Mouse (Mus musculus) limb, embryonic 13.5 days (tissue): ENCODE data around the gene Lpcat3. TPM values are rescaled to one million over a fixed set of nuclear protein-coding genes. Genes with fewer than 3 reads are reported as not detected.
"Not testable (repeated sequence)": the region's sequence is repeated elsewhere in the genome, so short reads cannot be mapped to it uniquely, and the experiment has no call there.

ENCODE experiments used
- ATAC-seq: fragments of 200-750 bp; cut with Nextera tagmentation; 2 replicates; pipeline ENCODE4 v1.8.0; 2017; ENCODE audit warnings: low read depth, moderate number of reproducible peaks, moderate TSS enrichment; ENCODE audit not compliant: low FRiP score
- H3K27ac ChIP-seq: fragments of 300-500 bp; sonication (generic); 2 replicates; pipeline ENCODE4 v1.5.1; 2015; ENCODE audit warnings: inconsistent platforms, mild to moderate bottlenecking, moderate library complexity
- H3K27me3 ChIP-seq: fragments of 300-500 bp; sonication (generic); 2 replicates; pipeline ENCODE4 v1.6.1; 2015; ENCODE audit warnings: mild to moderate bottlenecking, inconsistent platforms
- H3K36me3 ChIP-seq: fragments of 300-500 bp; sonication (generic); 2 replicates; pipeline ENCODE4 v1.6.1; 2015; ENCODE audit warnings: inconsistent platforms, mild to moderate bottlenecking, moderate library complexity
- H3K4me1 ChIP-seq: fragments of 300-500 bp; sonication (generic); 2 replicates; pipeline ENCODE4 v1.6.1; 2015; ENCODE audit warnings: inconsistent platforms
- H3K4me2 ChIP-seq: fragments of 300-500 bp; sonication (generic); replicated peaks from 2 replicates; pipeline ENCODE4 v1.6.1; 2015; ENCODE audit warnings: inconsistent platforms, mild to moderate bottlenecking, moderate library complexity
- H3K4me3 ChIP-seq: fragments of 300-500 bp; sonication (generic); 2 replicates; pipeline ENCODE4 v1.5.1; 2015; ENCODE audit warnings: moderate library complexity, mild to moderate bottlenecking, inconsistent platforms
- H3K9ac ChIP-seq: fragments of 300-500 bp; sonication (generic); 2 replicates; pipeline ENCODE4 v1.6.1; 2015; ENCODE audit warnings: mild to moderate bottlenecking, inconsistent platforms
- H3K9me3 ChIP-seq: fragments of 300-500 bp; sonication (generic); 2 replicates; pipeline ENCODE4 v1.6.1; 2016; ENCODE audit warnings: inconsistent platforms
- WGBS: fragments of 180-500 bp; shearing (Covaris S2); methylation state at CpG from one replicate; pipeline ENCODE4 v1.1.7; 2015; 5-methylcytosine and 5-hydroxymethylcytosine counted together
- polyA plus RNA-seq: library from polyadenylated mRNA; unstranded; fragments of >200 nt; fragmentation: Nextera tagmentation; extraction: Ambion mirVana; gene quantifications from 2 replicates; pipeline ENCODE4 v1.2.1, GENCODE M21; 2015

Lpcat3 gene
- polyA plus RNA-seq: 56.4 and 57.0 TPM in 2 replicates

- WGBS: under 1% methylated on average over 64 of the region's 87 CpGs
- ATAC-seq: peak; percentile 97
Observed at GRCm38 (mm10) chr6:124662477-124663423, at the start of gene Lpcat3. Gene Lpcat3 (plus strand): TSS chr6:124663027.

GRCm38 (mm10) chr6:124625612-124626011 is 37.2 kb upstream of the Lpcat3 start:
- H3K27me3 ChIP-seq: no peaks in the 10 kb centered on the region
- no peak overlapping the region for H3K9ac ChIP-seq
- H3K9me3 ChIP-seq: no peaks in the 10 kb centered on the region
- 83% methylated on average over 13 of the region's 13 CpGs for WGBS
- H3K4me1 ChIP-seq: no peaks in the 10 kb centered on the region
- no peak overlapping the region for H3K27ac ChIP-seq
- no peak overlapping the region for H3K4me2 ChIP-seq
- H3K36me3 ChIP-seq: no peaks in the 10 kb centered on the region
- H3K4me3 ChIP-seq: no peak overlapping the region
- no peak for ATAC-seq

More at GRCm38 (mm10) chr6:124662477-124663423, at the start of gene Lpcat3:
- H3K36me3 ChIP-seq: no peaks in the 10 kb centered on the region
- H3K4me2 ChIP-seq: peak within 1 kb of the TSS; percentile 85
- H3K9me3 ChIP-seq: no peaks in the 10 kb centered on the region
- H3K4me3 ChIP-seq: peak within 1 kb of the TSS; percentile 70
- H3K27me3 ChIP-seq: no peaks in the 10 kb centered on the region
- H3K9ac ChIP-seq: peak within 1 kb of the TSS; percentile 69
- peak within 1 kb of the TSS; percentile 72 for H3K27ac ChIP-seq
- peaks cover 17% of the 10 kb centered on the region for H3K4me1 ChIP-seq

- H3K36me3 ChIP-seq, H3K27me3 ChIP-seq, H3K4me3 ChIP-seq, H3K9ac ChIP-seq, H3K9me3 ChIP-seq, ATAC-seq, H3K4me2 ChIP-seq, H3K4me1 ChIP-seq, H3K27ac ChIP-seq: not testable (repeated sequence)
- WGBS: 37% methylated on average over 1 of the region's 1 CpGs
Observed at GRCm38 (mm10) chr6:124626184-124626583, 36.6 kb upstream of the Lpcat3 start.

GRCm38 (mm10) chr6:124630763-124631162 is 32.1 kb upstream of the Lpcat3 start:
- Histone ChIP-seq H3K9me3 (no peaks in the 10 kb centered on the region), H3K4me1 (no peaks in the 10 kb centered on the region), H3K9ac (no peak overlapping the region), H3K4me2 (no peak overlapping the region), H3K27me3 (no peaks in the 10 kb centered on the region), H3K36me3 (no peaks in the 10 kb centered on the region), H3K4me3 (no peak overlapping the region), H3K27ac (no peak overlapping the region)
- 75% methylated on average over 4 of the region's 4 CpGs for WGBS
- no peak for ATAC-seq

- not testable (repeated sequence) for H3K36me3 ChIP-seq, H3K4me3 ChIP-seq, ATAC-seq, H3K9me3 ChIP-seq, H3K4me1 ChIP-seq, H3K4me2 ChIP-seq, H3K9ac ChIP-seq, H3K27ac ChIP-seq, H3K27me3 ChIP-seq
- WGBS: 87% methylated on average over 2 of the region's 2 CpGs
Observed at GRCm38 (mm10) chr6:124635985-124636384, 26.8 kb upstream of the Lpcat3 start, which contains the start of gene C1s2. Gene C1s2 (minus strand): TSS chr6:124636085.

DNA sequence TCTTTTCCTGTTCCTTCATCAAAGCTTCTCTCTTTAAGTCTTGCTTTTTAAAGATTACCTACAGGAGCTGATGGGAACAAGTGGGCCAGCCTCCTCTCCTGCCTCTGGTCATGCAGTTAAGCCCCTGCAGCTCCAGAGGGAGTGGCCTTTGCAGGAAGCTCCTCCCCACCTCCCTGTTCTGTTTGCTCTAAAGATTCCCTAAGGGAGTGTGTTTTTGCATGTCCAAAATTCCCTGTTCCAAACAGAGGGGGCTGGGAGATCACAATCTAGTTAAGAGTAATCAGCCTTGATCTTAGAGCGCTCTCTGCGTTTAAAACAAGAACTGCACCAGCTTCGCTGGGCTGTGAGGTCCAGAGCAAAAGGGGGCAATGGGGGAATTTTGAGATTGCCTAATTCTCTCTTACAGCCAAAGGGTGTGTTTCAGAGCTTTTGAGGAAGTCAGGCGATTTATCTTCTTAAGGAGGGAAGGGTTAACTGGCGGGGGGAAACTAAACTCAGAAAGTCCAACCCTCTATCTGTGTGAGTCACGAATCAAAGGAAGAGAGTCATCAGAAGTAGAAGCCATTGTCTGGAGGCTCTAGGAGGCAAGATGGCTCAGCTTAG is 25.9 kb upstream of the Lpcat3 start:
- not testable (repeated sequence) for H3K36me3 ChIP-seq, H3K27me3 ChIP-seq, H3K27ac ChIP-seq, H3K4me1 ChIP-seq, H3K4me3 ChIP-seq, ATAC-seq, H3K9me3 ChIP-seq, H3K9ac ChIP-seq, H3K4me2 ChIP-seq
- 44% methylated on average over 6 of the region's 6 CpGs for WGBS

GRCm38 (mm10) chr6:124640041-124640440 is 22.8 kb upstream of the Lpcat3 start:
- WGBS: 87% methylated on average over 4 of the region's 4 CpGs
- Histone ChIP-seq H3K27ac (no peak overlapping the region), H3K4me1 (no peaks in the 10 kb centered on the region), H3K36me3 (no peaks in the 10 kb centered on the region), H3K4me3 (no peak overlapping the region), H3K9me3 (no peaks in the 10 kb centered on the region), H3K27me3 (no peaks in the 10 kb centered on the region), H3K9ac (no peak overlapping the region), H3K4me2 (no peak overlapping the region)
- ATAC-seq: no peak

- WGBS: 42% methylated on average over 8 of the region's 8 CpGs
- no peak overlapping the region for H3K9ac ChIP-seq
- no peak for ATAC-seq
Observed at GRCm38 (mm10) chr6:124640997-124641396, 21.8 kb upstream of the Lpcat3 start.

DNA sequence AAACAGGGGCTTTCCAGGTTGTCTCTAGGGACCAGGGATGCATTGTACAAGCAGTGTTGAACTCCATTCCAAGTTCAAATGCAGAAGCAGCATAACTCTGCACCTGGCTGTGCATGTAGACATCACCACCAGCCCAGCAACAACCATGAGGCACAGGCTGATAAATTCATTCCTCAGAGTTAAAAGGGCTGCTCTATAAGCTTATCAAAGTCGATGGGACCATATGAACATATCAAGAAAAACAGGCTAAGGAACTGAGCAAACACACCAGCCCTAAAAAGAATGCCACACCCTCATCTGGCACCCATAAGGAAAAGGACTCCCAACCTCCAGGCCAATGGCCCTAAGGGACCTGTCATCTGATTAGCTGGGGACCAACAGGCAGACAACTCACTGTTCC is 16.4 kb upstream of the Lpcat3 start:
- no peaks in the 10 kb centered on the region for H3K27me3 ChIP-seq
- no peak overlapping the region for H3K27ac ChIP-seq
- H3K4me2 ChIP-seq: no peak overlapping the region
- ATAC-seq: no peak
- H3K4me1 ChIP-seq: no peaks in the 10 kb centered on the region
- H3K9me3 ChIP-seq: no peaks in the 10 kb centered on the region
- WGBS: 82% methylated on average over 1 of the region's 1 CpGs
- no peak overlapping the region for H3K4me3 ChIP-seq
- no peak overlapping the region for H3K9ac ChIP-seq
- no peaks in the 10 kb centered on the region for H3K36me3 ChIP-seq

More at GRCm38 (mm10) chr6:124640997-124641396, 21.8 kb upstream of the Lpcat3 start:
- Histone ChIP-seq H3K9me3 (no peaks in the 10 kb centered on the region), H3K27me3 (no peaks in the 10 kb centered on the region), H3K4me3 (no peak overlapping the region), H3K36me3 (no peaks in the 10 kb centered on the region), H3K4me2 (no peak overlapping the region), H3K4me1 (no peaks in the 10 kb centered on the region), H3K27ac (no peak overlapping the region)

DNA sequence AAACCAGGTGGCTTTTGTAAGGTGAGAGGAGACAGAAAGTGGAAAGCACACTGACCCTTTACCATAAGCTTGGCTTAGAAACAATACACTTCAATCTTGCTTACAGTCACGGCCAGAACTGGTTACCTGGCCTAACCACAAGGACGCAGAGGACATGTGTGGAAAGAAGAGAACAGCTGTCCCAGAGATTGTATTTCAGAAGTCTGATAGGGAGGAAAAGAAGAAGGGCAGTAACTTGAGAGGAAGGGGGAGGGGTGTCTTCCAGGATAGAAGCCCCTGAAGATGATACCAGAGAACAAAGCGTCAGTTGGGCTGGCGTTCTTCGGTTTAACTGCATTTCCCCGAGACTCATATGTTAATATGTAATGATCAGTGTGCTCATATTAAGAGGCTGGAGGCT is 6.9 kb upstream of the Lpcat3 start:
- H3K9me3 ChIP-seq: peaks cover 7% of the 10 kb centered on the region; the same call in 1 of the 2 replicates
- 57% methylated on average over 6 of the region's 6 CpGs for WGBS
- no peak for ATAC-seq
- H3K27ac ChIP-seq: no peak overlapping the region
- no peaks in the 10 kb centered on the region for H3K36me3 ChIP-seq
- H3K27me3 ChIP-seq: no peaks in the 10 kb centered on the region
- H3K4me1 ChIP-seq: no peaks in the 10 kb centered on the region
- no peak overlapping the region for H3K4me2 ChIP-seq
- H3K9ac ChIP-seq: no peak overlapping the region
- no peak overlapping the region for H3K4me3 ChIP-seq

- H3K9ac ChIP-seq: no peak overlapping the region
- no peak overlapping the region for H3K27ac ChIP-seq
- H3K4me2 ChIP-seq: no peak overlapping the region
- no peaks in the 10 kb centered on the region for H3K36me3 ChIP-seq
- H3K27me3 ChIP-seq: no peaks in the 10 kb centered on the region
- H3K9me3 ChIP-seq: peaks cover 4% of the 10 kb centered on the region; the same call in 1 of the 2 replicates
- H3K4me3 ChIP-seq: no peak overlapping the region
- no peak for ATAC-seq
- WGBS: 50% methylated on average over 1 of the region's 2 CpGs
- peaks cover 5% of the 10 kb centered on the region; the same call in 1 of the 2 replicates for H3K4me1 ChIP-seq
Observed at GRCm38 (mm10) chr6:124658067-124658466, 4.8 kb upstream of the Lpcat3 start.

DNA sequence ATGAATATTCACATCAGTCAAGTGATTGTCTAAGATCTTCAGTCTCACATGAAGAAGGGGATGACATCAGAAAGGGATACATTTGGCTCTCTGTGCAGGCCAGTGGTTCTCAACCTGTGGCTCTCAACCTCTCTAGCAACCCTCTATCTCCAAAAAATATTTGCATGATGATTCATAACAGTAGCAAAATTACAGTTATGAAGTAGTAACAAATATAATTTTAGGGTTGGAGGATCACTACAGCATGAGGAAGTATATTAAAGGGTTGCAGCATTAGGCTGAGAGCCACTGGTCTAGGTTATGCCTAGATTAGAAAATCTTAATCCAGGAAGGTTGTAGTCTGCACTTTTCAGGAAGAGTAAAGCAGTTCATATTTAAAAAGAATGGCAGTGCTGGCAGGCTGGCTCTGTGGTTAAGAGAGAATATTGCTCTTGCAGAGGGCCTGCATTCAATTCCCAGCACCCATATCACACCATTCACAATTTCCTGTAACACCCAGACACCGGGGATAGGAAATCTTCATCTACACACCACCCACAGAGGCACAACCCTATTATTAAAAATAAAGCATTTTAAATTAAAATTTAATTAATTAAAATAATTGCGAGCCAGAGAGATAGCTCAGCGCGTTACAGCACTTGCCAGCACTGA is 1.5 kb upstream of the Lpcat3 start:
- 92% methylated on average over 4 of the region's 4 CpGs for WGBS

More for the DNA sequence above, 1.5 kb upstream of the Lpcat3 start:
- peaks cover 17% of the 10 kb centered on the region for H3K4me1 ChIP-seq
- ATAC-seq: no peak
- no peak overlapping the region for H3K27ac ChIP-seq
- no peak overlapping the region for H3K4me3 ChIP-seq
- no peaks in the 10 kb centered on the region for H3K9me3 ChIP-seq
- no peaks in the 10 kb centered on the region for H3K27me3 ChIP-seq
- H3K36me3 ChIP-seq: no peaks in the 10 kb centered on the region
- H3K4me2 ChIP-seq: no peak overlapping the region
- H3K9ac ChIP-seq: no peak overlapping the region
